Mouse (Mus musculus) small intestine, adult 2 months (tissue): ENCODE results near the gene Hacd4.

ENCODE experiments used
- CTCF ChIP-seq: fragments of 200-500 bp; IDR thresholded peaks from 2 replicates; pipeline ENCODE4 v1.5.1; 2012; ENCODE audit warnings: low read depth, mild to moderate bottlenecking, control low read depth, inconsistent platforms, low read length, moderate library complexity, mixed read lengths; ENCODE audit not compliant: insufficient replicate concordance, insufficient read length; ENCODE audit errors: extremely low read depth
- POLR2A ChIP-seq: fragments of 200-500 bp; IDR thresholded peaks from 2 replicates; pipeline ENCODE4 v1.6.1; 2012; ENCODE audit warnings: low read depth, mild to moderate bottlenecking, control low read depth, inconsistent platforms, low read length, moderate library complexity

DNA sequence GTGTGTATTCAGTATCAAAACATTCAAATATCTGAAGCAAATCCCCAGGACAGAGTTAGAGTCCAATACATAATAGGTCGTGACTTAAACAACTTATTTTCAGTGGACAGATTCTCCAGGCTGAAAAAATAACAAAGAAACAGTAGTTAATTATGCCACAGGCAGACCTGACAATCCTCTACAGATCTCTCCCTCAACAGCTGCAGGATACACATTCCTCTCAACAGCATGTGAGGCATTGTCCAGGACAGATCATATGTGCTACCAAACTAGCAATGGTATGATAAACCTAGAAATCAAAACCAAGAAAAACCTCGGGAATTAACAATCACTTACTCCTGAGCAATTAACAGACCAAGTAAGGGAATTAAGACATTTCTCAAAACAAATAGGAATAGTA lies 22.6 kb upstream of the Hacd4 start:
- TF ChIP-seq POLR2A: no peak
- TF ChIP-seq CTCF: no peak
